Mouse (Mus musculus): ENCODE measurements around the gene Prf1. TPM values are rescaled to one million over a fixed set of nuclear protein-coding genes. Genes with fewer than 3 reads are reported as not detected.

Prf1 gene
- polyA plus RNA-seq, 1 experiment from 2014 or later = not detected

GRCm38 (mm10) chr10:61290016-61290415, 7.6 kb upstream of the Prf1 start:
- Histone ChIP-seq H3K9me3 (no peaks in the 10 kb centered on the region), H3K9ac (no peak overlapping the region), H3K4me2 (no peak overlapping the region), H3K27me3 (no peaks in the 10 kb centered on the region), H3K27ac (no peak overlapping the region), H3K36me3 (no peaks in the 10 kb centered on the region), H3K4me3 (no peak overlapping the region), H3K4me1 (peaks cover 3% of the 10 kb centered on the region; the same call in 1 of the 2 replicates)
- WGBS = 84% methylated on average over 2 of the region's 2 CpGs
- no peak for ATAC-seq (ENCODE audit: insufficient number of reproducible peaks, insufficient read depth, low FRiP score, low TSS enrichment, low read depth)

DNA sequence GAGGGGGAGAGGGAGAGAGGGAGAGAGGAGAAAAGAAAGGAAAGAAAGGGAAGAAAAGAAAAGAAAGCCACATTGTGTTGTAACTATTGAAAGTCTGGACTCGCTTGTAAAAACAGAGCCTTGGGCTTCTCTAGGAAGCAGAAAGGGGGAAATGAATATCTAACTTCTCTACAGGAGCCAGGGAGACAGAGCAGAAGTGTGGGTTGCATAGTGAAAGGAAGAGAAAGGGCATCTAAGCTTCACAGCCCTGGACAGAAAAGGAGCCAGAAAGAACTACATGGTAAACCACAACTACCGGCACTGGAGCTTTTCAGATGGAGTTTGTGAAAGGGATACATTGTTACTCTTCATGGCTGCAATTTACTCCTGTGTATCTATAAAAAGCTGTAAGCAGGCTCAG, 7.2 kb upstream of the Prf1 start:
- ATAC-seq (ENCODE audit: insufficient number of reproducible peaks, insufficient read depth, low FRiP score, low TSS enrichment, low read depth) = no peak
- 51% methylated on average over 2 of the region's 2 CpGs for WGBS
- H3K27me3 ChIP-seq = no peaks in the 10 kb centered on the region
- H3K4me2 ChIP-seq = no peak overlapping the region
- H3K4me3 ChIP-seq = no peak overlapping the region
- H3K9me3 ChIP-seq = peaks cover 3% of the 10 kb centered on the region; the same call in 1 of the 2 replicates
- no peaks in the 10 kb centered on the region for H3K36me3 ChIP-seq
- no peak overlapping the region for H3K27ac ChIP-seq
- H3K4me1 ChIP-seq = peaks cover 3% of the 10 kb centered on the region; the same call in 1 of the 2 replicates
- H3K9ac ChIP-seq = 0 out of 2 replicates have a peak overlapping the region, but pooled peaks have one; percentile 27

DNA sequence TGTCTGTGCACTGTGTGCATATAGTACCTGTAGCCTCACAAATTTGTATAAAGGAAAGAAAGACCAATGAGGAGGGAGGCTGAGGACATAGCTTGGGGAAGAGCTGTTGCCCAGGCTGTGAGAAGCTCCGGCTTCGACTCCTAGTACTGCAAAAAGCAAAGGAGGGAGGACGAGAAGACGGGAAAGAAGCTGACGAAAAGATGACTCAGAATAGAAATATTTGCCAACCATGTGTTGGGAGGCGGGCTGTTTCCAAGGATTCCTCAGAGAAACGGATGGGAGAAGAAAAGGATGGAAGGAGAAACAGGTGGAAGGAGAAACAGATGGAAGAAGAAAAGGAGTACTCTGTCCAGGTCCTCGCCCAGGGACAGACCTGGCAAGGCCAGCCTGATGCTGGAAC, 3.4 kb upstream of the Prf1 start:
- Histone ChIP-seq H3K4me3 (no peak overlapping the region), H3K36me3 (no peaks in the 10 kb centered on the region), H3K4me2 (no peak overlapping the region), H3K9ac (no peak overlapping the region), H3K27ac (no peak overlapping the region), H3K9me3 (peaks cover 3% of the 10 kb centered on the region; the same call in 1 of the 2 replicates), H3K27me3 (no peaks in the 10 kb centered on the region), H3K4me1 (peaks cover 3% of the 10 kb centered on the region; the same call in 1 of the 2 replicates)
- no peak for ATAC-seq (ENCODE audit: insufficient number of reproducible peaks, insufficient read depth, low FRiP score, low TSS enrichment, low read depth)
- WGBS = 73% methylated on average over 8 of the region's 8 CpGs

- Histone ChIP-seq H3K4me3 (no peak overlapping the region), H3K36me3 (no peaks in the 10 kb centered on the region), H3K4me2 (no peak overlapping the region), H3K27me3 (no peaks in the 10 kb centered on the region), H3K27ac (no peak overlapping the region), H3K9me3 (peaks cover 3% of the 10 kb centered on the region; the same call in 1 of the 2 replicates), H3K9ac (no peak overlapping the region), H3K4me1 (no peaks in the 10 kb centered on the region)
- ATAC-seq (ENCODE audit: insufficient number of reproducible peaks, insufficient read depth, low FRiP score, low TSS enrichment, low read depth) = no peak
- WGBS = 80% methylated on average over 8 of the region's 8 CpGs
Observed at GRCm38 (mm10) chr10:61296713-61297445, 754 bp upstream of the Prf1 start.

DNA sequence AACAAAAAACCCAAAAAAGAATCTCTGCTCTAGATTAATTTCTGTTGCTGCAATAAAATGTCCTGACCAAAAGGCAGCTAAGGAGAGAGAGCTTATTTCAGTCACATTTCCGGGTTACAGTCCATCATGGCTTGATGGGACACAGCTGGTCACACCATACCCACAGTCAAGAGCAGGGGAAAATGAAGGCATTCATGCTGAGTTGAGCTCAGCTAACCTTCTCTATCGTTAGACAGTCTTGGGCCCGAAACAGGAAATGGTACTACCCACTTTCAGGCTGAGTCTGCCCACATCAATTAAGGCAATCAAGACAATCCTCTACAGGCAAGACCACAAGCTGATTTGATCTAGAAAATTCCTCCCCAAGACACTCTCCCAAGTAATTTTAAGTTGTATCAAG, 3.4 kb downstream of the Prf1 start:
- Histone ChIP-seq H3K4me3 (no peak overlapping the region), H3K9me3 (no peaks in the 10 kb centered on the region), H3K27ac (no peak overlapping the region), H3K4me2 (no peak overlapping the region), H3K27me3 (no peaks in the 10 kb centered on the region), H3K4me1 (no peaks in the 10 kb centered on the region), H3K36me3 (no peaks in the 10 kb centered on the region), H3K9ac (no peak overlapping the region)
- ATAC-seq (ENCODE audit: insufficient number of reproducible peaks, insufficient read depth, low FRiP score, low TSS enrichment, low read depth) = no peak
- WGBS = 45% methylated on average over 3 of the region's 3 CpGs

DNA sequence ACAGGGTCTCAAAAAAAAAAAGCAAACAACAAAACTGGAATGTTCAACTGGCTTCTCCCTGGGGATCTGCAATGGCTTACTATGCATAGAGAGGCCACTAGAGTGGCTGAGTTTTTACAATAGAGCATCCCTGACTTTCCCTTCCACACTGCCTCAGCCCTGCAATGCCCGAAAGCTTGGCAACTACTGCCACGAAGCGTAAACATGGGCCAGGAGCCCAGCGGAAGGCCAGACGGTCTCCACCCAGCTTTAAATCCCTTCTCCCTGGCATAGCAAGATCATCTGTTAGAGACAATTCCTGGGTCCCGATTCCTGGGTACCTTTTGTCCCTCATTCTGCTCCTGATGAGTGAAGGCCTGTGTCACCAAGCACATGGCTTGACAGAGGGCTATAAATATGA, 6.4 kb downstream of the Prf1 start:
- no peak overlapping the region for H3K4me3 ChIP-seq
- no peaks in the 10 kb centered on the region for H3K36me3 ChIP-seq
- WGBS = 80% methylated on average over 6 of the region's 6 CpGs
- peaks cover 7% of the 10 kb centered on the region; the same call in 1 of the 2 replicates for H3K4me1 ChIP-seq
- no peaks in the 10 kb centered on the region for H3K9me3 ChIP-seq
- no peak overlapping the region for H3K27ac ChIP-seq
- H3K4me2 ChIP-seq = no peak overlapping the region
- no peak for ATAC-seq (ENCODE audit: insufficient number of reproducible peaks, insufficient read depth, low FRiP score, low TSS enrichment, low read depth)
- H3K27me3 ChIP-seq = no peaks in the 10 kb centered on the region
- no peak overlapping the region for H3K9ac ChIP-seq

GRCm38 (mm10) chr10:61305928-61306590, 8.4 kb downstream of the Prf1 start:
- no peak for ATAC-seq (ENCODE audit: insufficient number of reproducible peaks, insufficient read depth, low FRiP score, low TSS enrichment, low read depth)
- H3K4me3 ChIP-seq = no peak overlapping the region
- H3K9me3 ChIP-seq = no peaks in the 10 kb centered on the region
- H3K27ac ChIP-seq = no peak overlapping the region
- WGBS = 78% methylated on average over 13 of the region's 13 CpGs
- H3K9ac ChIP-seq = no peak overlapping the region
- peaks cover 12% of the 10 kb centered on the region; the same call in 1 of the 2 replicates for H3K4me1 ChIP-seq
- no peaks in the 10 kb centered on the region for H3K36me3 ChIP-seq
- no peaks in the 10 kb centered on the region for H3K27me3 ChIP-seq
- no peak overlapping the region for H3K4me2 ChIP-seq

GRCm38 (mm10) chr10:61308706-61309320, 11.2 kb downstream of the Prf1 start:
- 43% methylated on average over 12 of the region's 12 CpGs for WGBS
- Histone ChIP-seq H3K27me3 (no peaks in the 10 kb centered on the region), H3K4me2 (no peak overlapping the region), H3K36me3 (no peaks in the 10 kb centered on the region), H3K4me3 (no peak overlapping the region), H3K27ac (peak overlapping the region; percentile 12; the same call in 1 of the 2 replicates), H3K9ac (no peak overlapping the region), H3K9me3 (no peaks in the 10 kb centered on the region), H3K4me1 (peaks cover 23% of the 10 kb centered on the region)
- no peak for ATAC-seq (ENCODE audit: insufficient number of reproducible peaks, insufficient read depth, low FRiP score, low TSS enrichment, low read depth)

DNA sequence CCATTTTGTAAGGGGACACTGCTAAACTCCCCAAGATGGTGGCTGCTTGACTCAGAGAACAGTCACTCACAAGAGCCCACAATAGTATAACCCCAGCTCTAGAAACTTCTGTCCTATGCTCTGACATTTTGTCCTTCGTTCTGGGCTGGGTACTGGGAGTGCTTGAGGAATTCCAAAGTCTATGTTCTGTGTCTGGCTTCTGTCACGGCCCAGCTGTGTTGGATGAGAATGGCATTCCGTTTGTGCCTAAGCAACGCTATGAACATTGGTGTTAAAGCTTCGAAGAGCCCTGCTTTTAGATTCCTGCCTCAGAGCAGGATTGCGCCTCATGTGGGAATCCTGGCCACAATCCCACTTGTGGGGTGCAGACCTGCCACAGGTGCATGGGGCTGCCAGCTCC, 14.5 kb downstream of the Prf1 start:
- Histone ChIP-seq H3K9me3 (no peaks in the 10 kb centered on the region), H3K27ac (peak overlapping the region; percentile 62; the same call in 1 of the 2 replicates), H3K4me2 (no peak overlapping the region), H3K4me3 (no peak overlapping the region), H3K4me1 (peaks cover 35% of the 10 kb centered on the region), H3K27me3 (no peaks in the 10 kb centered on the region), H3K36me3 (no peaks in the 10 kb centered on the region), H3K9ac (0 out of 2 replicates have a peak overlapping the region, but pooled peaks have one; percentile 40)
- ATAC-seq (ENCODE audit: insufficient number of reproducible peaks, insufficient read depth, low FRiP score, low TSS enrichment, low read depth) = no peak
- WGBS = 63% methylated on average over 6 of the region's 6 CpGs

DNA sequence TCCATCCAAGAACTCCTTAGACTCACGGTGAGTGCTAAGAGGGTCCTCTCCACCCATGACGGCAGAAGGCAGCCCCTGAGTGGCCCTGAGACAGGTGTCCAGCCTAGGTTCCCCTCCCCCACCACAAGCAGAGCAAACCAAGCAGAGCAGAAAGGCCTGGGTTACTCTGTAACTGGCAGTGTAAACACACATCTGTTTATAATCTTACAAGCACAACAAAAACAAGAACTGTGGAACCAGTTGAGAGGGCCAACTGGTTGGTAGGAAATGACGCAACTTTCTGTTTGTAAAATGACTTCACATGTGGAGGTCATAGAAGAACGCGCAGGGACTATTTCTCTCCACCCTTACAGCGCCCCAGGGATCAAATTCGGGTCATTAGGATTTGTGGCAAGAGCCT, 15.1 kb downstream of the Prf1 start:
- H3K4me2 ChIP-seq = no peak overlapping the region
- H3K36me3 ChIP-seq = no peaks in the 10 kb centered on the region
- H3K9me3 ChIP-seq = no peaks in the 10 kb centered on the region
- no peak for ATAC-seq (ENCODE audit: insufficient number of reproducible peaks, insufficient read depth, low FRiP score, low TSS enrichment, low read depth)
- peak overlapping the region; percentile 62 for H3K27ac ChIP-seq
- no peaks in the 10 kb centered on the region for H3K27me3 ChIP-seq
- peaks cover 35% of the 10 kb centered on the region for H3K4me1 ChIP-seq
- no peak overlapping the region for H3K9ac ChIP-seq
- H3K4me3 ChIP-seq = no peak overlapping the region
- 27% methylated on average over 7 of the region's 7 CpGs for WGBS

GRCm38 (mm10) chr10:61313750-61314149, 16.1 kb downstream of the Prf1 start:
- no peak overlapping the region for H3K4me3 ChIP-seq
- no peaks in the 10 kb centered on the region for H3K9me3 ChIP-seq
- ATAC-seq (ENCODE audit: insufficient number of reproducible peaks, insufficient read depth, low FRiP score, low TSS enrichment, low read depth) = no peak
- H3K27ac ChIP-seq = no peak overlapping the region
- no peak overlapping the region for H3K9ac ChIP-seq
- no peak overlapping the region for H3K4me2 ChIP-seq
- WGBS = 67% methylated on average over 7 of the region's 7 CpGs
- no peaks in the 10 kb centered on the region for H3K27me3 ChIP-seq
- no peaks in the 10 kb centered on the region for H3K36me3 ChIP-seq
- peaks cover 31% of the 10 kb centered on the region for H3K4me1 ChIP-seq
